Mouse (Mus musculus): ENCODE measurements around the gene Mapk10. TPM values are rescaled to one million over a fixed set of nuclear protein-coding genes. Genes with fewer than 3 reads are reported as not detected.

Mapk10 gene
- polyA plus RNA-seq, 1 experiment: 0.16 TPM

DNA sequence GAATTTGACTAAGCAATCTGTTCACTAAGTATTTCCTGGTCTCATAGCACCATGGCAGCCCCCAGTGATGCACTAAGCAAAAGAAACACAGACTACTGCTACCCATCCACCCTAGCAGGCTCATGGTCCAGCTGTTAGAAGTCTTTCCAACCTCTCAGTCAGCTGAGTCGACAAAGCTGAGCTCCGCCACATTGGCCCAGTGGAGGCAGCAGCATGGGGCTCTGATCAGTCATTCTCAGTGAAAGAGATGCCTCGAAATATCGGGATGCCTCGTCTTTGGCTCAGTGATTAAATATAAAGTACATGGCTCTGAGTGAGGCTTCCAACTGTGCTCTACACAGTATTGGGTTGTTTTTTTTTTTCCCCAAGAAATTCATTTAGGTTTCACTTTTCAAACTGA lies 70.2 kb downstream of the Mapk10 start:
- no peaks in the 10 kb centered on the region for H3K4me1 ChIP-seq (ENCODE audit: control insufficient read depth, insufficient read depth, insufficient read length, low read length)
- WGBS: 83% methylated on average over 5 of the region's 5 CpGs

DNA sequence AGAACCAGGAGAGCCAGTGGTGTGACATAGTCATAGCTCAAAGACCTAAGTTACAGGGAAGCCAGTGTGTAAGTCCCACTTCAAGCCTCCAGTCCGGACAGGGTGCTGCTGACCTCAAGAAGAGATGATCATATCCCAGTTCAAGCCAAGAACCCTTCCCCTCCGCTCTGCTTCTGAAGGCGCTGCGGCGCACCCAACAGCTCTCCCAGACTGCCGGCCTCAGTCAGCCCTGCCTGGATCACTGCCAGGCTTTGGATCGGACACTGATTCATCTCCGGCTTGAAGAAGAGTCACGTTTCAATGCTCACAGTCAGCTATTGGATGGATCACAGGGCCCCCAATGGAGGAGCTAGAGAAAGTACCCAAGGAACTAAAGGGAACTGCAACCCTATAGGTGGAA lies 76.3 kb downstream of the Mapk10 start:
- Histone ChIP-seq H3K4me3 (ENCODE audit: low read depth, low read length) (no peak overlapping the region), H3K27ac (ENCODE audit: insufficient read depth, low read depth, low read length) (no peak overlapping the region), H3K36me3 (ENCODE audit: control insufficient read depth, insufficient read depth, low read length) (no peaks in the 10 kb centered on the region), H3K27me3 (ENCODE audit: control insufficient read depth, insufficient read depth, low read length) (no peaks in the 10 kb centered on the region), H3K4me1 (ENCODE audit: control insufficient read depth, insufficient read depth, insufficient read length, low read length) (no peaks in the 10 kb centered on the region)
- 75% methylated on average over 9 of the region's 9 CpGs for WGBS
- TF ChIP-seq CTCF (IDR thresholded peaks at IDR 0.05; ENCODE audit: extremely low read depth, insufficient read length, insufficient replicate concordance, low read depth, low read length): no peak
- TF ChIP-seq POLR2A (IDR thresholded peaks at IDR 0.05; ENCODE audit: low read depth, low read length): no peak

More for the DNA sequence above, 70.2 kb downstream of the Mapk10 start:
- Histone ChIP-seq H3K4me3 (ENCODE audit: low read depth, low read length) (no peak overlapping the region), H3K36me3 (ENCODE audit: control insufficient read depth, insufficient read depth, low read length) (no peaks in the 10 kb centered on the region), H3K27ac (ENCODE audit: insufficient read depth, low read depth, low read length) (no peak overlapping the region), H3K27me3 (ENCODE audit: control insufficient read depth, insufficient read depth, low read length) (no peaks in the 10 kb centered on the region)
- TF ChIP-seq CTCF (IDR thresholded peaks at IDR 0.05; ENCODE audit: extremely low read depth, insufficient read length, insufficient replicate concordance, low read depth, low read length): no peak
- TF ChIP-seq POLR2A (IDR thresholded peaks at IDR 0.05; ENCODE audit: low read depth, low read length): no peak

GRCm38 (mm10) chr5:103133626-103134025 lies 77.5 kb downstream of the Mapk10 start:
- Histone ChIP-seq H3K4me3 (ENCODE audit: low read depth, low read length) (no peak overlapping the region), H3K27me3 (ENCODE audit: control insufficient read depth, insufficient read depth, low read length) (no peaks in the 10 kb centered on the region), H3K36me3 (ENCODE audit: control insufficient read depth, insufficient read depth, low read length) (no peaks in the 10 kb centered on the region), H3K27ac (ENCODE audit: insufficient read depth, low read depth, low read length) (no peak overlapping the region), H3K4me1 (ENCODE audit: control insufficient read depth, insufficient read depth, insufficient read length, low read length) (no peaks in the 10 kb centered on the region)
- 82% methylated on average over 9 of the region's 9 CpGs for WGBS
- TF ChIP-seq CTCF (IDR thresholded peaks at IDR 0.05; ENCODE audit: extremely low read depth, insufficient read length, insufficient replicate concordance, low read depth, low read length) (no peak), POLR2A (IDR thresholded peaks at IDR 0.05; ENCODE audit: low read depth, low read length) (no peak)

DNA sequence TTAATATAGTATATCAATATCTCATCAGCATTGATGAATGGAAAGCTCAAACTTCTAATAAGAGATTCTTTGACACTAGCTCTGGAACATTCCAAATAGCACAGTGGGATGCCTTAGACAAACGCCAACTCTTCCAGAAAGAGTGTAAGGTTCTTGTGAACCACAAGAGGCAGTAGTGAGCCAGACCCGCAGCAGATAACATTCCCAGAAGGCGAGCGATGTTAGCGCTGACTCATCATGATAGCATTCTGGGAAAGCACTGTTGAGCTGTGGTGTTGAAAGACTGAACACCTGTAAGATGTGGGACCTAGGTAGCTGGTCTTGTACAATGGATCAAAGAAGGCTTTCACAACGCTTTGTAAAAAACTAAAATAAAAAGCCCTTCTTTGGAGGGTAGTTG lies 78.3 kb downstream of the Mapk10 start:
- Histone ChIP-seq H3K4me1 (ENCODE audit: control insufficient read depth, insufficient read depth, insufficient read length, low read length) (no peaks in the 10 kb centered on the region), H3K27ac (ENCODE audit: insufficient read depth, low read depth, low read length) (no peak overlapping the region), H3K36me3 (ENCODE audit: control insufficient read depth, insufficient read depth, low read length) (no peaks in the 10 kb centered on the region), H3K27me3 (ENCODE audit: control insufficient read depth, insufficient read depth, low read length) (no peaks in the 10 kb centered on the region), H3K4me3 (ENCODE audit: low read depth, low read length) (no peak overlapping the region)
- TF ChIP-seq POLR2A (IDR thresholded peaks at IDR 0.05; ENCODE audit: low read depth, low read length) (no peak), CTCF (IDR thresholded peaks at IDR 0.05; ENCODE audit: extremely low read depth, insufficient read length, insufficient replicate concordance, low read depth, low read length) (no peak)
- WGBS: 70% methylated on average over 6 of the region's 6 CpGs

DNA sequence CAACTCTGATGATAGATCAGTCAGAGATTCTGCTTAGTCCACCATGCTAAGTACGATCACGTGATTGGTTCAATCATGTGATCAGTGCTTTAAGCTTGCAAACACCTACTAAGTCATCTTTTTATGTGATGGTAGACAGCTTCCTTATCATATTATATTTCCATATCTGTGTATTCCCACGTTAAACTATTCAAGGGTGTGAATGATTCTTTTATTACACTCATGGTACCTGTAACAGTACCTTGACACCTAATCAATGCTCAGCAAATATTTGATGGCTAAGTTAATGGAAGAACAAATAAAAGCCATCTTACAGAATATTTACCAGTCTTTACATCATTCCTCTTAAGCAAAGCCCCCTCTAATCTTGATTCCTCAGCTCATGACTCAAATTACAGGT lies 91.5 kb downstream of the Mapk10 start:
- no peak overlapping the region for H3K4me3 ChIP-seq (ENCODE audit: low read depth, low read length)
- H3K27ac ChIP-seq (ENCODE audit: insufficient read depth, low read depth, low read length): no peak overlapping the region
- no peaks in the 10 kb centered on the region for H3K27me3 ChIP-seq (ENCODE audit: control insufficient read depth, insufficient read depth, low read length)
- 27% methylated on average over 3 of the region's 3 CpGs for WGBS
- no peak for TF ChIP-seq CTCF (IDR thresholded peaks at IDR 0.05; ENCODE audit: extremely low read depth, insufficient read length, insufficient replicate concordance, low read depth, low read length)
- no peak for TF ChIP-seq POLR2A (IDR thresholded peaks at IDR 0.05; ENCODE audit: low read depth, low read length)
- no peaks in the 10 kb centered on the region for H3K4me1 ChIP-seq (ENCODE audit: control insufficient read depth, insufficient read depth, insufficient read length, low read length)
- H3K36me3 ChIP-seq (ENCODE audit: control insufficient read depth, insufficient read depth, low read length): no peaks in the 10 kb centered on the region

DNA sequence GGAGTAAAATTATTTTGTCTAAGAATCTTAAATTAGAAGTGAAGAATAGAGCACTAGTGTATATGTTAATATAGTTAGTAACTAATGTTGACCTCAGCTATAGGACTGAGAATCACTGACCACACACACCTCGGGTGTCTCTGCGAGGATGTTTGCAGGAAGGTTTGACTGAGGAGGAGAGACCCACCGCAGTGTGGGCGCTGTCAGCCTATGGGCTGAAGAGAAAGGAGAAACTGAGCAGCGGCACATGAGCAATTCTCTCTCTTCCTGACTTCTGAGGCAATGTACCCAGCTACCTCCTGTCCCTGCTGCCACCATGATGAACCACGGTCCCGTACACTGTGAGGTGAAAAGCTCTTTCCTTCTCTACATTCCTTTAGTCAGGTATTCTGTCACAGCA lies 95.6 kb downstream of the Mapk10 start:
- Histone ChIP-seq H3K36me3 (ENCODE audit: control insufficient read depth, insufficient read depth, low read length) (no peaks in the 10 kb centered on the region), H3K27ac (ENCODE audit: insufficient read depth, low read depth, low read length) (no peak overlapping the region), H3K4me1 (ENCODE audit: control insufficient read depth, insufficient read depth, insufficient read length, low read length) (no peaks in the 10 kb centered on the region), H3K27me3 (ENCODE audit: control insufficient read depth, insufficient read depth, low read length) (no peaks in the 10 kb centered on the region), H3K4me3 (ENCODE audit: low read depth, low read length) (no peak overlapping the region)
- WGBS: 86% methylated on average over 7 of the region's 7 CpGs
- TF ChIP-seq CTCF (IDR thresholded peaks at IDR 0.05; ENCODE audit: extremely low read depth, insufficient read length, insufficient replicate concordance, low read depth, low read length): no peak
- no peak for TF ChIP-seq POLR2A (IDR thresholded peaks at IDR 0.05; ENCODE audit: low read depth, low read length)

- TF ChIP-seq CTCF (IDR thresholded peaks at IDR 0.05; ENCODE audit: extremely low read depth, insufficient read length, insufficient replicate concordance, low read depth, low read length): no peak
- TF ChIP-seq POLR2A (IDR thresholded peaks at IDR 0.05; ENCODE audit: low read depth, low read length): no peak
- Histone ChIP-seq H3K4me3 (ENCODE audit: low read depth, low read length) (no peak overlapping the region), H3K27me3 (ENCODE audit: control insufficient read depth, insufficient read depth, low read length) (no peaks in the 10 kb centered on the region), H3K27ac (ENCODE audit: insufficient read depth, low read depth, low read length) (no peak overlapping the region), H3K4me1 (ENCODE audit: control insufficient read depth, insufficient read depth, insufficient read length, low read length) (no peaks in the 10 kb centered on the region), H3K36me3 (ENCODE audit: control insufficient read depth, insufficient read depth, low read length) (no peaks in the 10 kb centered on the region)
- 87% methylated on average over 7 of the region's 7 CpGs for WGBS
Measured at GRCm38 (mm10) chr5:103112471-103112870, 98.7 kb downstream of the Mapk10 start.

- H3K36me3 ChIP-seq (ENCODE audit: control insufficient read depth, insufficient read depth, low read length): no peaks in the 10 kb centered on the region
- no peaks in the 10 kb centered on the region for H3K27me3 ChIP-seq (ENCODE audit: control insufficient read depth, insufficient read depth, low read length)
- no peak for TF ChIP-seq POLR2A (IDR thresholded peaks at IDR 0.05; ENCODE audit: low read depth, low read length)
- TF ChIP-seq CTCF (IDR thresholded peaks at IDR 0.05; ENCODE audit: extremely low read depth, insufficient read length, insufficient replicate concordance, low read depth, low read length): no peak
- no peak overlapping the region for H3K4me3 ChIP-seq (ENCODE audit: low read depth, low read length)
- H3K4me1 ChIP-seq (ENCODE audit: control insufficient read depth, insufficient read depth, insufficient read length, low read length): no peaks in the 10 kb centered on the region
- WGBS: 78% methylated on average over 1 of the region's 1 CpGs
- H3K27ac ChIP-seq (ENCODE audit: insufficient read depth, low read depth, low read length): no peak overlapping the region
Measured at GRCm38 (mm10) chr5:103109409-103109808, 101.7 kb downstream of the Mapk10 start.

Data from small intestine, adult 2 months (tissue).